Mouse (Mus musculus): Measurements from ENCODE around the gene Clhc1.

DNA sequence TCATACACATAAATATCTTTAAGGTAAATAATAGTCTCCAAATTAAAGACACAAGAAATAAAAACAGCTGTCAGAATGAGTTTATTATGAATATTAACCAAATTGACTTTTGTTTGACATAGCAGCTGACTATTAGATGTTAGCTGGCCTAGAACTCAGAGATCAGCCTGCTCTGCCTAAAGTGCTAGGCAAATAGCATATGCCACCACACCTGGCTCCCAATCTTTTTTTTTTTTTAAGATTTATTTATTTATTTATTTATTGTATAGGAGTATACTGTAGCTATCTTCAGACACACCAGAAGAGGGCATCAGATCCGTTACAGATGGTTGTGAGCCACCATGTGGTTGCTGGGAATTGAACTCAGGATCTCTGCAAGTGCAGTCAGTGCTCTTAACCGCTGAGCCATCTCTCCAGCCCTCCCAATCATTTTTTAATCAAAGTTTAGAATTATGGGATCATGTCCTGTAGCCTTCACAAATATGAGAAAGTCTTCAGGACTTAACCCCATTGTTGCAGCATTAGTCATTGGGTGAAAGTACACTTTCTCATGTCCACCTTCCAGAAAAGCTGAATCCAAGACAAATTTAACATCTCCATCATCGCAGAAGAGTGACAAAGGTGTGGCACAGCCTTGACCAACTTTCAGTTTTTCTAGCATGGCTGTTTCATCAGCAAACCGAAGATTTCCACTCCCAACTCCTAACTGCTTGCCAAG is 34.8 kb upstream of the Clhc1 start:
- no peak for TF ChIP-seq CTCF (IDR thresholded peaks at IDR 0.05; ENCODE audit: borderline replicate concordance, insufficient read depth, low read length)
- TF ChIP-seq POLR2A (IDR thresholded peaks at IDR 0.05; ENCODE audit: low read depth, low read length): no peak
